Mouse (Mus musculus): ENCODE results near the gene 9930021J03Rik. TPM values are rescaled to one million over a fixed set of nuclear protein-coding genes. Genes with fewer than 3 reads are reported as not detected.
A peak's percentile ranks its signal among the peaks of the same experiment; 100 is the strongest.

Gene 9930021J03Rik
- polyA plus RNA-seq, 1 experiment from 2014 or later: 8.1 TPM

DNA sequence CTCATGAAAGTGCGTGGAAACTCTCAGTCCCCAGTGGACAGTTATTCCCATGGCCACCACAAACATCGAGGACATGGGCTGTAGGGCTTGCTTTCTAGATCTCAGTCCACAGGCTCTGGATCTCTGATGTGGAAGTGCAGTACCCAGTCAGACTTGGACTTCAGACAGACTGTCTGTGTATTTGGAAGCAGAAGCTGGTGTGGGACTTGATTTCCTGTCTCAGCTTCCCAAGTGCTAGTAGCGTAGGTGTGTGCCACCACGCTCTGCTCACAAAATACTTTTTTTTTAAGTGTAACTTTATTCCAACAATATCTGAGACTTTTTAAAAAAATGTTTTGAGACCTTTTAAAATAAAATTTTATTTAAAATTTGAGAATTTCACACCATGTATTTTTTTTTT lies 109.5 kb downstream of the 9930021J03Rik start:
- ATAC-seq (replicated peaks; ENCODE audit: low FRiP score) (no peak), DNase-seq (ENCODE audit: low spot score) (no peak)
- Histone ChIP-seq H3K27me3 (ENCODE audit: control insufficient read depth, insufficient read depth, low read length) (no peaks in the 10 kb centered on the region), H3K4me3 (ENCODE audit: low read depth, low read length) (no peak overlapping the region), H3K4me1 (replicated peaks; ENCODE audit: control insufficient read depth, insufficient read depth, low read length) (no peaks in the 10 kb centered on the region), H3K36me3 (ENCODE audit: control insufficient read depth, insufficient read depth, low read length) (no peaks in the 10 kb centered on the region), H3K9ac (ENCODE audit: low read length) (no peak overlapping the region), H3K9me3 (ENCODE audit: control insufficient read depth, low read length) (no peaks in the 10 kb centered on the region), H3K27ac (ENCODE audit: low read depth, low read length) (no peak overlapping the region), H3K4me2 (ENCODE audit: low read depth, low read length, severe bottlenecking) (no peak overlapping the region)
- WGBS: 97% methylated on average over 4 of the region's 4 CpGs

DNA sequence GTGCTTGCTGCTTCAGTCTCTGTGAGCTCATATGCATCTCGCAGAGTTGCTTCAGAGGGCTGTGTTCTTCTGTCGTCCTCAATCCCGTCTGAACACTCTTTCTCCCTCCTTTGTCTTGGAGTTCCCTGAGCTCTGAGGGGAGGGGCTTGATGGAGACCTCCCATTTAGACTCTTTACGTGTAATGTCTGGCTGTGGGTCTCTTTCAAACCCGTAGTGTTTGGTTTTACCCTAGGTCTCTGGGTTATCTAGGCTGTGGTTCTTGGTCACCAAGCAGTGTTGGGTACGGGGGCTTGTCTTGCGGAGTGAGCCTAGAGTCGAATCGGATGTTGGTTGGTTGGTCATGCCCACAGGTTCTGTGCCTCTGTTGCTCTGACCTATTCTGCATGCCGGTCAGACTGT lies 110.7 kb downstream of the 9930021J03Rik start:
- DNase-seq (ENCODE audit: low spot score): no peak
- 86% methylated on average over 10 of the region's 10 CpGs for WGBS

DNA sequence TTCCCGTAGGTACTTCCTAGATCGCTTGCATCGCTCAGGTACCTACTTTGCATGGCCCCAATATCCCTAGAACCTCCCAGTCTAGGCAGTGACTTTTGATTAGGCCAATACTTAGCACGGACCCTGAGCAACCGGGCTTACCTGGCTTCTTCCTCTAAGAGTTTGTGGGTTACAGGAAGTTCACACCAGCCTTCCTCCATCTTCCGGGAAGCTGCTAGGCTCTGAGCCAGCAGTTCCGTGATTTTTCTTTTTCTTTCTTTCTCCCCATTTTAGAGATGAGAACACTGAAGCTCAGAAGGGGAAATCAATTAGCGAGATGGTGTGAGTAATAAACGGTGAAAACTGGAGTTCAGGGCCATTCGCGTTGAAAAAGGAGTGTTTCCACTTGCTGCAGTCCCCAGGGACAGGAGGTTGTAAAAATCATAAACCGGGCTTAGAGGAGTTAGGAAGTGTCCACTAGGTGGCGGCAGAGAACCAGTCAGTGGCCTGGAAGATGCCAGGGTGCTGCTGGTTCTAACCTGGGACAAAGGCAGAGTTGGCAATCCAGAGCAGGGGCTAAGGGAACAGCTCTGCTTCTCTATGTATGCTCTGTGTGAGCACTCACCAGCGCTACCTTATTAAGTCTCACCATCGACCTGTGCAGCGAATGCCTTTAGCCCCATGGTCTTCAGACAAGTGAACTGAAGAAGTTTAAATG lies 121.8 kb downstream of the 9930021J03Rik start:
- Histone ChIP-seq H3K9ac (ENCODE audit: low read length) (no peak overlapping the region), H3K4me3 (ENCODE audit: low read depth, low read length) (no peak overlapping the region), H3K9me3 (ENCODE audit: control insufficient read depth, low read length) (no peaks in the 10 kb centered on the region; the same call in 1 of the 2 replicates), H3K4me2 (ENCODE audit: low read depth, low read length, severe bottlenecking) (no peak overlapping the region), H3K27ac (ENCODE audit: low read depth, low read length) (no peak overlapping the region), H3K4me1 (replicated peaks; ENCODE audit: control insufficient read depth, insufficient read depth, low read length) (no peaks in the 10 kb centered on the region), H3K27me3 (ENCODE audit: control insufficient read depth, insufficient read depth, low read length) (no peaks in the 10 kb centered on the region), H3K36me3 (ENCODE audit: control insufficient read depth, insufficient read depth, low read length) (no peaks in the 10 kb centered on the region)
- DNase-seq (ENCODE audit: low spot score) (peak; percentile 86), ATAC-seq (replicated peaks; ENCODE audit: low FRiP score) (peak; percentile 51; the same call in 1 of the 2 replicates)
- 55% methylated on average over 16 of the region's 16 CpGs for WGBS

More for the DNA sequence above, 110.7 kb downstream of the 9930021J03Rik start:
- no peak overlapping the region for H3K9ac ChIP-seq (ENCODE audit: low read length)
- no peak overlapping the region for H3K4me2 ChIP-seq (ENCODE audit: low read depth, low read length, severe bottlenecking)
- H3K9me3 ChIP-seq (ENCODE audit: control insufficient read depth, low read length): no peaks in the 10 kb centered on the region
- no peak overlapping the region for H3K27ac ChIP-seq (ENCODE audit: low read depth, low read length)
- no peak overlapping the region for H3K4me3 ChIP-seq (ENCODE audit: low read depth, low read length)
- no peaks in the 10 kb centered on the region for H3K36me3 ChIP-seq (ENCODE audit: control insufficient read depth, insufficient read depth, low read length)
- no peaks in the 10 kb centered on the region for H3K4me1 ChIP-seq (replicated peaks; ENCODE audit: control insufficient read depth, insufficient read depth, low read length)
- no peak for ATAC-seq (replicated peaks; ENCODE audit: low FRiP score)
- H3K27me3 ChIP-seq (ENCODE audit: control insufficient read depth, insufficient read depth, low read length): no peaks in the 10 kb centered on the region

DNA sequence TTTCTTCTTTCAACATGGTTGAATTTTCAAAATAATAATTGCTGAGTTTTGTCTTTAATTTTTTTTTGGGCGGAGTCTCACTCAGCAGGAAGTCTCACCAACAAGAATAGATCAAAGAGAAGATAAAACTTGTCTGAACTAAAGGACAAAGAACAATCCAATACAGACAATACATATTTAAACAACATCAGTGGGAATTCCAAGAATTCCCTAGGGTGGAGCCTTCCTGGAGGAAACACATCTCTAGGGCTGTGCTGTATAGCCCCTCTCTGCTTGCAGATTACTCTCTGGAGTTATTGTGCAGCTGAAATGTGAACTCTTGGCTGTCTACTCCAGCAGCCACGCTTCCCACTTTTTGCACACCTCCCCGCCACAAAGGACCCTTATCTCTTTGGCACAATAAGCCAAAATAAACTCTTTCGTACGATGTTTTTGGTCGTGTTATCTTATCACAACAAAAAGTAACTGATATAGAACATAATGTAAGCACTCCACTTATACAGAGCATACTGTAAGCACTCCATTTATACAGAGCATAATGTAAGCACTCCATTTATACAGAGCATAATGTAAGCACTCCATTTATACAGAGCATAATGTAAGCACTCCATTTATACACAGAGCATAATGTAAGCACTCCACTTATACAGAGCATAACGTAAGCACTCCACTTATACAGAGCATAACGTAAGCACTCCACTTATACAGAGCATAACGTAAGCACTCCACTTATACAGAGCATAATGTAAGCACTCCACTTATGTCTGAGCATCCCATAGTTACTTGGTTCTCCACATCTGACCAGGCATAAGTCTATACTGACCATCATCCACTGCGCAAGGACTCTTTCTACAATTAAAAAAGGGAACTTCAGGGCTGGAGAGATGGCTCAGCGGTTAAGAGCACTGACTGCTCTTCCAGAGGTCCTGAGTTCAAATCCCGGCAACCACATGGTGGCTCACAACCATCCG lies 125.3 kb downstream of the 9930021J03Rik start:
- Histone ChIP-seq H3K4me2 (ENCODE audit: low read depth, low read length, severe bottlenecking) (no peak overlapping the region), H3K27ac (ENCODE audit: low read depth, low read length) (no peak overlapping the region), H3K4me1 (replicated peaks; ENCODE audit: control insufficient read depth, insufficient read depth, low read length) (no peaks in the 10 kb centered on the region), H3K9me3 (ENCODE audit: control insufficient read depth, low read length) (no peaks in the 10 kb centered on the region; the same call in 1 of the 2 replicates), H3K9ac (ENCODE audit: low read length) (no peak overlapping the region), H3K36me3 (ENCODE audit: control insufficient read depth, insufficient read depth, low read length) (no peaks in the 10 kb centered on the region), H3K27me3 (ENCODE audit: control insufficient read depth, insufficient read depth, low read length) (no peaks in the 10 kb centered on the region), H3K4me3 (ENCODE audit: low read depth, low read length) (no peak overlapping the region)
- no peak for DNase-seq (ENCODE audit: low spot score)
- 88% methylated on average over 13 of the region's 13 CpGs for WGBS
- ATAC-seq (replicated peaks; ENCODE audit: low FRiP score): no peak

DNA sequence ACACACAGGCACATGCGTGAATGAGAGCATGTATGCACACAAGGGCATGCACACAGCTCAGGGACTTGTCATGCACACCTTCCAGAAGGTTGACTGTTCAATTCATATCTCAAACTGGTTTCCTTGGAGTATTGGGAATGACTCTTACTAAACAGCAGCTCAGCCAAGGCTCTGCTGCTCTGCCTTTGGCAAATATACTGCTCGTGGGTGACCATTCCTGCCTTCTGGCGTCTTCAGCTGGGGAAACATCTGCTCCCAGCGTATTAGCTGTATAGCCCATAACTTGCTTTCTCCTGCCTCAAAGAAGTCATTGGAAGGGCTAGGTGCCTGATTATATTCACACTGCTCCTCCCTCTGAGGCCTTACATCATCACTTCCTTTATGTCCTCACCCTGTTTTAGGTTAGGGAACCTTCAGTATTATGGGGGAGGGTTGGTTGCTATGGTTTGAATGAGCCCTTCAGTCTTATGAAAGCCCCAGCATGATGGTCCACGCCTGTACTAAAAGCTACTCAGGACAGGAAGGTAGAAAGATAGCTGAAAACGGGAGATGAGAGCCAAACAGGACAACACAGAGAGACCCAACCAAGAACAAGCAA lies 127.5 kb downstream of the 9930021J03Rik start:
- no peak overlapping the region for H3K9ac ChIP-seq (ENCODE audit: low read length)
- DNase-seq (ENCODE audit: low spot score) (no peak), ATAC-seq (replicated peaks; ENCODE audit: low FRiP score) (no peak)
- no peak overlapping the region for H3K4me2 ChIP-seq (ENCODE audit: low read depth, low read length, severe bottlenecking)
- no peaks in the 10 kb centered on the region for H3K9me3 ChIP-seq (ENCODE audit: control insufficient read depth, low read length)
- H3K4me1 ChIP-seq (replicated peaks; ENCODE audit: control insufficient read depth, insufficient read depth, low read length): no peaks in the 10 kb centered on the region
- H3K27me3 ChIP-seq (ENCODE audit: control insufficient read depth, insufficient read depth, low read length): no peaks in the 10 kb centered on the region
- H3K4me3 ChIP-seq (ENCODE audit: low read depth, low read length): no peak overlapping the region
- H3K36me3 ChIP-seq (ENCODE audit: control insufficient read depth, insufficient read depth, low read length): no peaks in the 10 kb centered on the region
- WGBS: 85% methylated on average over 6 of the region's 6 CpGs
- H3K27ac ChIP-seq (ENCODE audit: low read depth, low read length): no peak overlapping the region

DNA sequence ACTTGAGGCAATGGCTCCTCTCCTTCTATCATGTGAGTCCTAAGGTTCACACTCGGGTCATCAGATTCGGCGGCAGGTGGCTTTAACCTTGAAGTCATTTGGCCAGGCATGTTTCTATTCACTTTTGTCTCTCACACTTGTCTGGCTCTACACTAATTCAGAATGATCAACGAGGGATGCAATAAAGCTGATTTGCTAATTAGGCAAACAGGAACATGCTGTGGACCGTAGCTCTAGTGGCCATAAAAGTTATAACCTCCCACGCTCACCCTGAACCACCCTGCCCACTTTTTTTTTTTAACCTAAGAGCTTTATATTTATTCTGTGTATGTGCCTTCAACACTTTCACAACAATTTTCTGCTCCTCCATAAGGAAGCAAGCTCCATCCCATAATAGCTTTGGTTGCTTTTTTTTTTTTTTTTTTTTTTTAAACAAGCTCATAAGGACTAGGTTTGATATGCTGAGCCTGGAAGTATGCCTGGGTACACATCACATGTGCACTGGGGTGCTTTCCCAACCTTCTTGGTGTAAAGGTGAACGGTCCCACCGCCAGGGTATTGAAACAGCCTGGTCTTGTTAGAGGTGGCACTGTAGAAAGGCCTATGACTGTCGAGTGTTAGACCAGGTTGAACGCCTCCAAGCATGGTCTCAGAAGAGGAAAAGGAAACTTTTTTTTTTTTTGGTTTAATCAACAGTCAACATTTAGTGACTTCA lies 129.2 kb downstream of the 9930021J03Rik start:
- 82% methylated on average over 10 of the region's 10 CpGs for WGBS
- H3K27ac ChIP-seq (ENCODE audit: low read depth, low read length): no peak overlapping the region
- H3K4me3 ChIP-seq (ENCODE audit: low read depth, low read length): no peak overlapping the region
- no peak for ATAC-seq (replicated peaks; ENCODE audit: low FRiP score)
- no peaks in the 10 kb centered on the region for H3K9me3 ChIP-seq (ENCODE audit: control insufficient read depth, low read length)
- H3K36me3 ChIP-seq (ENCODE audit: control insufficient read depth, insufficient read depth, low read length): no peaks in the 10 kb centered on the region
- H3K27me3 ChIP-seq (ENCODE audit: control insufficient read depth, insufficient read depth, low read length): no peaks in the 10 kb centered on the region
- no peaks in the 10 kb centered on the region for H3K4me1 ChIP-seq (replicated peaks; ENCODE audit: control insufficient read depth, insufficient read depth, low read length)
- DNase-seq (ENCODE audit: low spot score): no peak
- H3K4me2 ChIP-seq (ENCODE audit: low read depth, low read length, severe bottlenecking): no peak overlapping the region
- H3K9ac ChIP-seq (ENCODE audit: low read length): no peak overlapping the region

DNA sequence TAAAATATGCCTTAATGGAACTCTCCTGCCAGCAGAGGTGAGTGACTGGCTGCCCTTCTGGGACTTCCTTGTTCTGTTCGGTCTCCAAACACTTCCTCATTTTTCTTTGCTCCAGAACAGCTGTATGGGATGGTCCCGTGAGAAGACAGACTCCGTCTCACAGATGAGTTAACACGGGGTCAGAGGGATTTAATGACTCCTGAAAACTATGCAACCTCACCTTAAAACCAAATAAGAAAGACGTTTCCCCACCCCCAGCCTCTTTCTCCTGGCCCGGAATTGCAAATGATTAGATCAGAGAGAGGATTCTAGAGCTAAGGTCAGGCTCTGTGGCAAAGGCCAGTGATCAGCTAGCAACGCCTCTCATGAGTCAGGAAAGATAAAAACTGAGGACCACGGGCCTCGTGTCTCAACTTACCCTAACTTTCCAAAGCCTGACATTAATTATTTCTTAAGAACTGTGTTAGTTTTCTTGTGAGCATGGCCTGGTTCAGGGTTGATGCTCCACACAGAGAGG lies 130.2 kb downstream of the 9930021J03Rik start:
- ATAC-seq (replicated peaks; ENCODE audit: low FRiP score) (no peak), DNase-seq (ENCODE audit: low spot score) (no peak)
- Histone ChIP-seq H3K4me1 (replicated peaks; ENCODE audit: control insufficient read depth, insufficient read depth, low read length) (no peaks in the 10 kb centered on the region), H3K36me3 (ENCODE audit: control insufficient read depth, insufficient read depth, low read length) (no peaks in the 10 kb centered on the region), H3K4me2 (ENCODE audit: low read depth, low read length, severe bottlenecking) (no peak overlapping the region), H3K9me3 (ENCODE audit: control insufficient read depth, low read length) (no peaks in the 10 kb centered on the region), H3K4me3 (ENCODE audit: low read depth, low read length) (no peak overlapping the region), H3K27ac (ENCODE audit: low read depth, low read length) (no peak overlapping the region), H3K27me3 (ENCODE audit: control insufficient read depth, insufficient read depth, low read length) (no peaks in the 10 kb centered on the region), H3K9ac (ENCODE audit: low read length) (no peak overlapping the region)
- 73% methylated on average over 9 of the region's 9 CpGs for WGBS

DNA sequence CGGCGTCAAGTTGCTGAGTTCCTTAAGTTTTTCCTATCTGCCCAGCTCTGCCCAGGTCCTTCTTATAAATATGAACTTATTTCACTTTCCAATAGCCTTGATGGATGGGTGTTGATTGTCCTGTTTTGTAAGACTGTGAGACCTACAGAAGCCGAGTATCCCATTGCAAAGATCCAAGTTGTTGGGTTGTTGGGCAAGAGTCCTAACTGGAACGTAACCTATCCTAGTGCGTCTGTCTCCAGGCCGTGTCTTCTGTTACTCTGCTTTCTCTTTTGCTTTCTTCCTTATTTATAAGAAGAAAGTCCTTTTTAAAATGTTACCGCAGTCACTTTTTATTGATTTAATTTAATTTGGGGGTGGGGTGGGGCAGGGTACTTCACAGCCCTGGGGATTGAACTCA lies 130.8 kb downstream of the 9930021J03Rik start:
- Histone ChIP-seq H3K9ac (ENCODE audit: low read length) (no peak overlapping the region), H3K4me1 (replicated peaks; ENCODE audit: control insufficient read depth, insufficient read depth, low read length) (no peaks in the 10 kb centered on the region), H3K27me3 (ENCODE audit: control insufficient read depth, insufficient read depth, low read length) (no peaks in the 10 kb centered on the region), H3K27ac (ENCODE audit: low read depth, low read length) (no peak overlapping the region), H3K4me3 (ENCODE audit: low read depth, low read length) (no peak overlapping the region), H3K9me3 (ENCODE audit: control insufficient read depth, low read length) (no peaks in the 10 kb centered on the region), H3K4me2 (ENCODE audit: low read depth, low read length, severe bottlenecking) (no peak overlapping the region), H3K36me3 (ENCODE audit: control insufficient read depth, insufficient read depth, low read length) (no peaks in the 10 kb centered on the region)
- DNase-seq (ENCODE audit: low spot score) (no peak), ATAC-seq (replicated peaks; ENCODE audit: low FRiP score) (no peak)
- WGBS: 96% methylated on average over 7 of the region's 7 CpGs

All from forebrain, embryonic 11.5 days (tissue).